Mouse (Mus musculus) limb, embryonic 11.5 days (tissue): ENCODE data around the gene Arhgap15. TPM values are rescaled to one million over a fixed set of nuclear protein-coding genes. Genes with fewer than 3 reads are reported as not detected.

Experiments
- ATAC-seq: fragments of 200-750 bp; cut with Nextera tagmentation; 2 replicates; pipeline ENCODE4 v1.8.0; 2017; ENCODE audit warnings: low read depth; ENCODE audit not compliant: insufficient number of reproducible peaks, low FRiP score, low TSS enrichment
- DNase-seq: peaks from one replicate; pipeline ENCODE4 v3.0.0-alpha.2; 2015; ENCODE audit warnings: low spot score
- H3K27ac ChIP-seq: fragments of 300-500 bp; sonication (generic); replicated peaks from 2 replicates; pipeline ENCODE4 v1.5.1; 2014; ENCODE audit warnings: low read depth, mild to moderate bottlenecking, low read length
- H3K27me3 ChIP-seq: fragments of 300-500 bp; sonication (generic); 2 replicates; pipeline ENCODE4 v1.6.1; 2014; ENCODE audit warnings: mild to moderate bottlenecking, low read length, mixed read lengths; ENCODE audit not compliant: control insufficient read depth, insufficient read depth
- H3K36me3 ChIP-seq: fragments of 300-500 bp; sonication (generic); 2 replicates; pipeline ENCODE4 v1.6.1; 2014; ENCODE audit warnings: mild to moderate bottlenecking, low read length, moderate library complexity, mixed read lengths; ENCODE audit not compliant: control insufficient read depth, insufficient read depth
- H3K4me1 ChIP-seq: fragments of 300-500 bp; sonication (generic); 2 replicates; pipeline ENCODE4 v1.6.1; 2014; ENCODE audit warnings: low read length, mixed read lengths; ENCODE audit not compliant: control insufficient read depth, insufficient read depth
- H3K4me2 ChIP-seq: fragments of 300-500 bp; sonication (generic); 2 replicates; pipeline ENCODE4 v1.6.1; 2014; ENCODE audit warnings: low read depth, mild to moderate bottlenecking, moderate library complexity; ENCODE audit not compliant: severe bottlenecking
- H3K4me3 ChIP-seq: fragments of 300-500 bp; sonication (generic); 2 replicates; pipeline ENCODE4 v1.5.1; 2014; ENCODE audit warnings: low read depth, low read length
- H3K9ac ChIP-seq: fragments of 300-500 bp; sonication (generic); 2 replicates; pipeline ENCODE4 v1.6.1; 2014; ENCODE audit warnings: mild to moderate bottlenecking, low read length
- H3K9me3 ChIP-seq: fragments of 300-500 bp; sonication (generic); 2 replicates; pipeline ENCODE4 v1.6.1; 2016; ENCODE audit warnings: low read length; ENCODE audit not compliant: control insufficient read depth
- WGBS: fragments of 180-500 bp; shearing (Covaris S2); extraction: QIAGEN DNeasy Blood & Tissue Kit; methylation state at CpG from one replicate; pipeline ENCODE4 v1.1.7; 2014; 5-methylcytosine and 5-hydroxymethylcytosine counted together
- polyA plus RNA-seq: library from polyadenylated mRNA; unstranded; fragments of >200 nt; fragmentation: Nextera tagmentation; extraction: Ambion mirVana; gene quantifications from 2 replicates; pipeline ENCODE4 v1.2.1, GENCODE M21; 2014

The Arhgap15 gene
- polyA plus RNA-seq, 1 experiment from 2014 or later, result 0.32 TPM

- H3K4me1 ChIP-seq, result no peaks in the 10 kb centered on the region
- no peak overlapping the region for H3K4me2 ChIP-seq
- no peak overlapping the region for H3K9ac ChIP-seq
- DNase-seq (no peak), ATAC-seq (no peak)
- no peaks in the 10 kb centered on the region for H3K27me3 ChIP-seq
- no peaks in the 10 kb centered on the region for H3K9me3 ChIP-seq
- no peak overlapping the region for H3K27ac ChIP-seq
- no peak overlapping the region for H3K4me3 ChIP-seq
- WGBS, result 90% methylated on average over 11 of the region's 11 CpGs
- H3K36me3 ChIP-seq, result no peaks in the 10 kb centered on the region
These were observed 229.1 kb downstream of the Arhgap15 start for GRCm38 (mm10) chr2:43977732-43978131.

DNA sequence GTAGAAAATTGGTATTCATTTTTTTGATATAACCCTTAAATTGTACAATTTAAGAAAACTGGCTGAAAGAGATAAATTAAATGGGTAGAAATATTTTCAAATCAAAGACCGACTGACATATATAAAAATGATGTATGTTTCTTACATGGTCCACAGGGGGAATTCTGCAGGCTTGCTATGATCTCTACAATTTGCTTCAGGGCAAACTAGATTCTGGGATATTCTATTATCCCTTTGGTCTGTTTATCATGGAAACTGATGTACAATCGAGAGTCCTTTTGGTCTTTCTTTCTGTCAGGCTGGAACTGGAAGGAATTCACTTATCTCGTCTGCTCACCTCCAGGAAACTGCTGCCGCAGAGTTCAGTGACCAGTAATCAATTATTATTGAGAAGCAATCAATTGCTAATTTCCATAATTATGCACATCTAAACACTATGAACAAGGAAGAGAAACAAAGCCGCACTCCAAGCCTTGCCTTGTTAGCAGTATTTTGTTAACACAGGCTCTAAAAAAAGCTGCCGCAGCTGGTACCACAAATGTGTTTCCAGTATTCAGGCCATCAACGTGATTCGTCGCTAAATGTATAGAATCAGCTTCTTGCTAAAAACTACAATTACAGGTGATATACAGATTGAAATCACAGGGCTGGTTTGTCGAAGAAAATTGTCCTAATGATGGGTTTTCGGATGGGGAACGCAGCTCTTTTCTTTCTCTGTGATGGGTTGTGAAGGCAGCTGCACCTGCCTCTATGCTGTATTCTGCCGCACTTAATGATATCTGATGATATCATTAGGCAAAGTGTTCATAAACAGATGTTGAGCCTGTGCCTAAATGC is 229.8 kb downstream of the Arhgap15 start:
- 88% methylated on average over 13 of the region's 13 CpGs for WGBS
- H3K4me1 ChIP-seq, result no peaks in the 10 kb centered on the region
- no peak overlapping the region for H3K4me2 ChIP-seq
- ATAC-seq (no peak), DNase-seq (no peak)
- H3K27ac ChIP-seq, result no peak overlapping the region
- no peaks in the 10 kb centered on the region for H3K36me3 ChIP-seq
- no peaks in the 10 kb centered on the region for H3K9me3 ChIP-seq
- H3K9ac ChIP-seq, result no peak overlapping the region
- H3K27me3 ChIP-seq, result no peaks in the 10 kb centered on the region
- no peak overlapping the region for H3K4me3 ChIP-seq

DNA sequence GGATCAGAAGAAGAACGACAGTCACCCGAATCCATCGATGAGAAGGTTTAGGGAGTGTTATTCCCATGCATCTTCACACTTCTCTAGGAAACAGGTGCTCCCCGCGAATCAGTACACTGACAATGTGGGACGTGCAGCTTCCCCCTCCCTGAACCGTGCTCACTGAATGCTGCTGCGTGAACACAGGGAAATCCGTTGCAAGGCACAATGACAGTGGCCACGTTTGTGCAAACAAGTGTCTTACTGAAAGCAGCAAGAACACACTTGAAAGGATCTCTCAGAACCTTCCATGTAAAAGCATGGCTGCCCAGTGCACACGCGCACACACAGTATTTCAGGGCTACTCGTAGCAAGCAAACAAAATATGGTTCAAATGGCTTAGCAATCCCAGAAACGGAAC is 237.4 kb downstream of the Arhgap15 start:
- H3K27me3 ChIP-seq, result no peaks in the 10 kb centered on the region
- DNase-seq, result no peak
- H3K27ac ChIP-seq, result no peak overlapping the region
- H3K4me2 ChIP-seq, result no peak overlapping the region
- no peaks in the 10 kb centered on the region for H3K36me3 ChIP-seq
- no peak for ATAC-seq
- no peaks in the 10 kb centered on the region for H3K4me1 ChIP-seq
- no peak overlapping the region for H3K4me3 ChIP-seq
- H3K9ac ChIP-seq, result no peak overlapping the region
- no peaks in the 10 kb centered on the region for H3K9me3 ChIP-seq
- WGBS, result 85% methylated on average over 14 of the region's 14 CpGs

GRCm38 (mm10) chr2:43987919-43988318 is 239.3 kb downstream of the Arhgap15 start:
- Histone ChIP-seq H3K4me3 (no peak overlapping the region), H3K27ac (no peak overlapping the region), H3K27me3 (no peaks in the 10 kb centered on the region), H3K9me3 (no peaks in the 10 kb centered on the region), H3K4me2 (no peak overlapping the region), H3K36me3 (no peaks in the 10 kb centered on the region), H3K4me1 (no peaks in the 10 kb centered on the region), H3K9ac (no peak overlapping the region)
- ATAC-seq (no peak), DNase-seq (no peak)
- WGBS, result 69% methylated on average over 3 of the region's 3 CpGs

- H3K27ac ChIP-seq, result no peak overlapping the region
- 74% methylated on average over 5 of the region's 5 CpGs for WGBS
- H3K9ac ChIP-seq, result no peak overlapping the region
- H3K4me2 ChIP-seq, result no peak overlapping the region
- H3K4me1 ChIP-seq, result no peaks in the 10 kb centered on the region
- DNase-seq (no peak), ATAC-seq (no peak)
- H3K9me3 ChIP-seq, result no peaks in the 10 kb centered on the region
- H3K36me3 ChIP-seq, result no peaks in the 10 kb centered on the region
- H3K27me3 ChIP-seq, result no peaks in the 10 kb centered on the region
- H3K4me3 ChIP-seq, result no peak overlapping the region
These were observed 241.2 kb downstream of the Arhgap15 start for GRCm38 (mm10) chr2:43989850-43990249.

DNA sequence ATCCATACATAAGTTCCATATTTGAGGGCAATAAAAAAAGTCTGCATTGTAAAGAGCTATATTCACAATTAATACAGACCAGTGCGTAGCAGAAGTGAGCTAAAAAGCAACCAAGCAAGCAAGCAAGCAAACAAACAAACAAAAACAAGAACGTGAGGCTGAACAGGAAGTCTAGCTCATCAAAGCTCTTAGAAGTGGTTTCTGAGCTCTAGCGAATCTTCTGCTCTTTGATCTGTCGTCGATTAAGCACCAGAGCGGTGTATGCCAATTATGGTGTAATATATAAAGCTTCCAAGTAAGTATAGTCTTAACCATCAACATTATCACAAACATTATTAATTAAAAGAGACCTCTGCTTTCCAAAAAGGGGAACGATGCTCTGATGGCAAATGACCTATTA is 243.9 kb downstream of the Arhgap15 start:
- Histone ChIP-seq H3K4me2 (no peak overlapping the region), H3K4me1 (no peaks in the 10 kb centered on the region), H3K4me3 (no peak overlapping the region), H3K9me3 (no peaks in the 10 kb centered on the region), H3K27me3 (no peaks in the 10 kb centered on the region), H3K36me3 (no peaks in the 10 kb centered on the region), H3K9ac (no peak overlapping the region), H3K27ac (no peak overlapping the region)
- 71% methylated on average over 7 of the region's 7 CpGs for WGBS
- ATAC-seq, result no peak
- DNase-seq, result no peak

DNA sequence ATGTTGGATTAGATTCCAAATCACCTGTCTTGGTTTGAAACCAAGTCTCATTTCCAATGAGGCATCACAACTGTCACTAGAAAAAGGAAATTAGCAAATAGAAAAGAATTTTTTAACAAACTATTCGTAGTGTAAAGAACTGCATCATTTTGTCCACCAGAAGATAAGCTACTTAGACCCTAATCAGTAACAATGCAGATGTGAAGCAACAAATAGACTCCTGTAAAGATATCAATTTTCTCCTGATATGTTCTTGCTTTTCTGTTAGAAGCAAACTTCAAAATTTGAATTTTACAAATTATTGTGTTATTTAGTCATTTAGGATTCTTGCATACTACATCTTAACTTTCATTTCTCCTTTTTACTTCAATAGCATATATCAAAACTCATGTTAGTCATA is 253.8 kb downstream of the Arhgap15 start:
- Histone ChIP-seq H3K4me2 (no peak overlapping the region), H3K36me3 (no peaks in the 10 kb centered on the region), H3K9ac (no peak overlapping the region), H3K27me3 (no peaks in the 10 kb centered on the region), H3K4me3 (no peak overlapping the region), H3K4me1 (no peaks in the 10 kb centered on the region), H3K9me3 (no peaks in the 10 kb centered on the region), H3K27ac (no peak overlapping the region)
- ATAC-seq (no peak), DNase-seq (no peak)
- 80% methylated on average over 1 of the region's 1 CpGs for WGBS

GRCm38 (mm10) chr2:44010249-44010648 is 261.6 kb downstream of the Arhgap15 start:
- Histone ChIP-seq H3K4me2 (no peak overlapping the region), H3K36me3 (no peaks in the 10 kb centered on the region), H3K27me3 (no peaks in the 10 kb centered on the region), H3K9ac (no peak overlapping the region), H3K27ac (no peak overlapping the region), H3K4me3 (no peak overlapping the region), H3K4me1 (no peaks in the 10 kb centered on the region), H3K9me3 (no peaks in the 10 kb centered on the region)
- 77% methylated on average over 1 of the region's 1 CpGs for WGBS
- ATAC-seq (no peak), DNase-seq (no peak)

- no peaks in the 10 kb centered on the region for H3K9me3 ChIP-seq
- no peaks in the 10 kb centered on the region for H3K36me3 ChIP-seq
- H3K9ac ChIP-seq, result no peak overlapping the region
- H3K4me3 ChIP-seq, result no peak overlapping the region
- DNase-seq, result no peak
- H3K27me3 ChIP-seq, result no peaks in the 10 kb centered on the region
- 91% methylated on average over 5 of the region's 5 CpGs for WGBS
- H3K4me1 ChIP-seq, result no peaks in the 10 kb centered on the region
- no peak overlapping the region for H3K27ac ChIP-seq
- ATAC-seq, result no peak
- no peak overlapping the region for H3K4me2 ChIP-seq
These were observed 264.8 kb downstream of the Arhgap15 start for GRCm38 (mm10) chr2:44013388-44013787.
